In genomic region chr10:41489294-41489693, GRCm38 (mm10) we compare ENCODE assay signal across 8 mouse cellular contexts. TPM values are rescaled to one million over a fixed set of nuclear protein-coding genes. Genes with fewer than 3 reads are reported as not detected.
DNase-seq lines count a peak whose midpoint lies in the region; ATAC-seq and TF ChIP-seq lines count a peak whose summit lies in the region.

No protein-coding gene starts in this region.

- peak overlapping the region; percentile 26; the same call in 1 of the 2 replicates for H3K27ac ChIP-seq in lung, embryonic 14.5 days (ENCODE audit: low read depth)
- H3K27ac ChIP-seq in limb, embryonic 11.5 days (replicated peaks; ENCODE audit: low read depth, low read length) = no peak overlapping the region
- no peak overlapping the region for H3K27ac ChIP-seq in neural tube, embryonic 15.5 days (replicated peaks)

- peak overlapping the region; percentile 74 for H3K9ac ChIP-seq in lung, embryonic 14.5 days
- peak overlapping the region; percentile 77 for H3K9ac ChIP-seq in limb, embryonic 11.5 days (ENCODE audit: low read length)
- H3K9ac ChIP-seq in neural tube, embryonic 15.5 days (replicated peaks) = peak overlapping the region; percentile 59

- peaks cover 42% of the 10 kb centered on the region for H3K36me3 ChIP-seq in lung, embryonic 14.5 days (ENCODE audit: insufficient read depth)
- peaks cover 2% of the 10 kb centered on the region; the same call in 1 of the 2 replicates for H3K36me3 ChIP-seq in limb, embryonic 11.5 days (ENCODE audit: control insufficient read depth, insufficient read depth, low read length)
- peaks cover 25% of the 10 kb centered on the region for H3K36me3 ChIP-seq in neural tube, embryonic 15.5 days

- WGBS in lung, embryonic 14.5 days = 16% methylated on average over 8 of the region's 8 CpGs
- 27% methylated on average over 8 of the region's 8 CpGs for WGBS in limb, embryonic 11.5 days
- WGBS in neural tube, embryonic 15.5 days = 33% methylated on average over 8 of the region's 8 CpGs

- intact Hi-C loops in heart, postnatal 10 days (cut with DNase I) = no loop called here

- H3K27me3 ChIP-seq in lung, embryonic 14.5 days (ENCODE audit: insufficient read depth, low read length) = no peaks in the 10 kb centered on the region
- H3K27me3 ChIP-seq in limb, embryonic 11.5 days (ENCODE audit: control insufficient read depth, insufficient read depth, low read length) = no peaks in the 10 kb centered on the region
- H3K27me3 ChIP-seq in neural tube, embryonic 15.5 days (replicated peaks) = no peaks in the 10 kb centered on the region

- TF ChIP-seq CTCF in lung, embryonic 14.5 days (IDR thresholded peaks at IDR 0.05; ENCODE audit: low read depth) = no peak

- ATAC-seq in lung, embryonic 14.5 days (ENCODE audit: insufficient read depth) = 0 out of 2 replicates have a peak, but pooled peaks have one; percentile 5
- no peak for ATAC-seq in limb, embryonic 11.5 days (ENCODE audit: insufficient number of reproducible peaks, low FRiP score, low TSS enrichment, low read depth)
- ATAC-seq in neural tube, embryonic 15.5 days (ENCODE audit: low FRiP score) = no peak

- H3K4me1 ChIP-seq in lung, embryonic 14.5 days (ENCODE audit: insufficient read depth) = peaks cover 4% of the 10 kb centered on the region
- peaks cover 8% of the 10 kb centered on the region for H3K4me1 ChIP-seq in limb, embryonic 11.5 days (ENCODE audit: control insufficient read depth, insufficient read depth, low read length)
- H3K4me1 ChIP-seq in neural tube, embryonic 15.5 days = peaks cover 25% of the 10 kb centered on the region

- H3K4me2 ChIP-seq in lung, embryonic 14.5 days = peak overlapping the region; percentile 100
- H3K4me2 ChIP-seq in limb, embryonic 11.5 days (ENCODE audit: low read depth, severe bottlenecking) = peak overlapping the region; percentile 94
- peak overlapping the region; percentile 92 for H3K4me2 ChIP-seq in neural tube, embryonic 15.5 days

- DNase-seq in lung, embryonic 14.5 days = no peak
- no peak for DNase-seq in lung, postnatal 25 days (ENCODE audit: low spot score)
- DNase-seq in heart, postnatal 10 days = peak; percentile 26 to 31
- no peak for DNase-seq in limb, embryonic 11.5 days (ENCODE audit: low spot score)
- DNase-seq in embryo, embryonic 10.5 days (ENCODE audit: low spot score) = no peak
- DNase-seq in adrenal gland, postnatal 36 days = no peak
- DNase-seq in MN1 (ENCODE audit: low spot score) = no peak

- peak overlapping the region; percentile 67 for H3K4me3 ChIP-seq in lung, embryonic 14.5 days (ENCODE audit: low read depth, low read length)
- H3K4me3 ChIP-seq in limb, embryonic 11.5 days (ENCODE audit: low read depth, low read length) = peak overlapping the region; percentile 47
- peak overlapping the region; percentile 72 for H3K4me3 ChIP-seq in neural tube, embryonic 15.5 days (replicated peaks)

- H3K9me3 ChIP-seq in lung, embryonic 14.5 days (ENCODE audit: low read depth, low read length) = no peaks in the 10 kb centered on the region
- no peaks in the 10 kb centered on the region for H3K9me3 ChIP-seq in limb, embryonic 11.5 days (ENCODE audit: control insufficient read depth, low read length)
- no peaks in the 10 kb centered on the region for H3K9me3 ChIP-seq in neural tube, embryonic 15.5 days (replicated peaks)

RNA-seq across cellular contexts. Expression of gene Smpd2, which starts 0.9 kb away (rescaled TPM):
- polyA plus RNA-seq in lung, embryonic 14.5 days (2014; fragmentation: Nextera tagmentation; extraction: Ambion mirVana) = 61.4 and 62.4 TPM in 2 replicates
- 10 to 100 TPM; 48.2 to 57.7 TPM for total RNA-seq in heart, postnatal 10 days (2021)
- 57.3 and 62.3 TPM in 2 replicates for polyA plus RNA-seq in limb, embryonic 11.5 days (2014; fragmentation: Nextera tagmentation; extraction: Ambion mirVana)
- polyA plus RNA-seq in neural tube, embryonic 15.5 days (2015; fragmentation: Nextera tagmentation; extraction: Ambion mirVana) = 37.6 and 42.4 TPM in 2 replicates
- 10 to 100 TPM; 20.5 to 27.0 TPM for total RNA-seq in adrenal gland, postnatal 36 days (2021)

RNA-seq across cellular contexts. Expression of gene Ppil6, which starts 0.9 kb away (rescaled TPM):
- polyA plus RNA-seq in lung, embryonic 14.5 days (2014; fragmentation: Nextera tagmentation; extraction: Ambion mirVana) = 0.73 and 1.2 TPM in 2 replicates
- total RNA-seq in heart, postnatal 10 days (2021) = 1 to 10 TPM; 2.8 to 3.4 TPM
- polyA plus RNA-seq in limb, embryonic 11.5 days (2014; fragmentation: Nextera tagmentation; extraction: Ambion mirVana) = 0.43 and 1.1 TPM in 2 replicates
- 4.2 and 4.6 TPM in 2 replicates for polyA plus RNA-seq in neural tube, embryonic 15.5 days (2015; fragmentation: Nextera tagmentation; extraction: Ambion mirVana)
- 1 to 10 TPM in 1 of 2 experiments, under 1 TPM in 1; 0.50 to 1.2 TPM for total RNA-seq in adrenal gland, postnatal 36 days (2021)

RNA-seq across cellular contexts. Expression of gene Mical1, which starts 13.2 kb away (rescaled TPM):
- polyA plus RNA-seq in lung, embryonic 14.5 days (2014; fragmentation: Nextera tagmentation; extraction: Ambion mirVana) = 75.1 and 78.7 TPM in 2 replicates
- total RNA-seq in heart, postnatal 10 days (2021) = 10 to 100 TPM; 34.3 to 39.2 TPM
- 40.0 and 42.6 TPM in 2 replicates for polyA plus RNA-seq in limb, embryonic 11.5 days (2014; fragmentation: Nextera tagmentation; extraction: Ambion mirVana)
- polyA plus RNA-seq in neural tube, embryonic 15.5 days (2015; fragmentation: Nextera tagmentation; extraction: Ambion mirVana) = 22.7 and 29.6 TPM in 2 replicates
- 1 to 10 TPM; 7.8 to 9.8 TPM for total RNA-seq in adrenal gland, postnatal 36 days (2021)

RNA-seq across cellular contexts. Expression of gene Cd164, which starts 29.9 kb away (rescaled TPM):
- 196 and 208 TPM in 2 replicates for polyA plus RNA-seq in lung, embryonic 14.5 days (2014; fragmentation: Nextera tagmentation; extraction: Ambion mirVana)
- 100 to 1,000 TPM; 182 to 197 TPM for total RNA-seq in heart, postnatal 10 days (2021)
- polyA plus RNA-seq in limb, embryonic 11.5 days (2014; fragmentation: Nextera tagmentation; extraction: Ambion mirVana) = 171 and 180 TPM in 2 replicates
- 49.9 and 78.2 TPM in 2 replicates for polyA plus RNA-seq in neural tube, embryonic 15.5 days (2015; fragmentation: Nextera tagmentation; extraction: Ambion mirVana)
- 100 to 1,000 TPM; 215 to 243 TPM for total RNA-seq in adrenal gland, postnatal 36 days (2021)

RNA-seq across cellular contexts. Expression of gene Zbtb24, which starts 39.1 kb away (rescaled TPM):
- polyA plus RNA-seq in lung, embryonic 14.5 days (2014; fragmentation: Nextera tagmentation; extraction: Ambion mirVana) = 17.1 and 19.2 TPM in 2 replicates
- total RNA-seq in heart, postnatal 10 days (2021) = 10 to 100 TPM in 1 of 2 experiments, 1 to 10 TPM in 1; 9.7 to 12.3 TPM
- polyA plus RNA-seq in limb, embryonic 11.5 days (2014; fragmentation: Nextera tagmentation; extraction: Ambion mirVana) = 17.3 and 20.9 TPM in 2 replicates
- polyA plus RNA-seq in neural tube, embryonic 15.5 days (2015; fragmentation: Nextera tagmentation; extraction: Ambion mirVana) = 17.7 and 17.9 TPM in 2 replicates
- total RNA-seq in adrenal gland, postnatal 36 days (2021) = 10 to 100 TPM; 16.9 to 19.9 TPM

Comparison
In these comparisons a context has a peak if more than half of its experiments do, and no peak if none do; other contexts are left out.
1. DNase-seq: peak in heart, postnatal 10 days (2 of 2); none in lung, embryonic 14.5 days (single experiment), lung, postnatal 25 days (single experiment), limb, embryonic 11.5 days (single experiment), embryo, embryonic 10.5 days (single experiment), adrenal gland, postnatal 36 days (0 of 2) and MN1 (single experiment).
2. Peak in every context shown above with its lines, with median percentiles within 50 percentile points of each other: H3K4me2 ChIP-seq, H3K4me3 ChIP-seq and H3K9ac ChIP-seq.